Mouse (Mus musculus): ENCODE measurements at regions not wholly inside any gene's neighbourhood (a gene's known extent, or its start where the extent isn't known, plus 50 kb on each side); places are given as distances from the start of the nearest gene placed in this dataset.

- Histone ChIP-seq H3K27me3 (ENCODE audit: control insufficient read depth, insufficient read depth, insufficient read length) (no peaks in the 10 kb centered on the region), H3K4me3 (ENCODE audit: insufficient read depth, poor library complexity, severe bottlenecking) (no peak overlapping the region), H3K79me2 (ENCODE audit: control insufficient read depth, insufficient read depth) (no peaks in the 10 kb centered on the region), H3ac (ENCODE audit: control insufficient read depth, insufficient read length, low read depth) (no peak overlapping the region), H3K79me3 (ENCODE audit: low read depth) (no peaks in the 10 kb centered on the region), H3K36me3 (ENCODE audit: control insufficient read depth, insufficient read depth) (no peaks in the 10 kb centered on the region)
- TF ChIP-seq CEBPB (IDR thresholded peaks at IDR 0.05; ENCODE audit: low read depth) (no peak), FOSL1 (IDR thresholded peaks at IDR 0.05; ENCODE audit: insufficient read depth, low read length, poor library complexity, severe bottlenecking) (no peak), MYOD1 (IDR thresholded peaks at IDR 0.05; ENCODE audit: control insufficient read depth, insufficient read length, low read depth) (no peak)
Measured at GRCm38 (mm10) chr8:12127801-12128490, 150.7 kb upstream of the A230072I06Rik start.

- TF ChIP-seq FOSL1 (IDR thresholded peaks at IDR 0.05; ENCODE audit: insufficient read depth, low read length, poor library complexity, severe bottlenecking) (no peak), CTCF (IDR thresholded peaks at IDR 0.05; ENCODE audit: control insufficient read depth, insufficient read depth, insufficient read length) (no peak), MYOD1 (IDR thresholded peaks at IDR 0.05; ENCODE audit: control insufficient read depth, insufficient read length, low read depth) (no peak), MAX (IDR thresholded peaks at IDR 0.05) (no peak), MYOG (IDR thresholded peaks at IDR 0.05; ENCODE audit: control insufficient read depth, extremely low read depth, insufficient read length) (no peak), CEBPB (IDR thresholded peaks at IDR 0.05; ENCODE audit: low read depth) (no peak), USF1 (IDR thresholded peaks at IDR 0.05; ENCODE audit: low read depth) (no peak)
- no peaks in the 10 kb centered on the region for H3K36me3 ChIP-seq (ENCODE audit: control insufficient read depth, insufficient read depth)
- H3K79me2 ChIP-seq (ENCODE audit: control insufficient read depth, insufficient read depth): no peaks in the 10 kb centered on the region
- no peak overlapping the region for H3ac ChIP-seq (ENCODE audit: control insufficient read depth, insufficient read length, low read depth)
- no peaks in the 10 kb centered on the region for H3K27me3 ChIP-seq (ENCODE audit: control insufficient read depth, insufficient read depth, insufficient read length)
- H3K79me3 ChIP-seq (ENCODE audit: low read depth): no peaks in the 10 kb centered on the region
- no peak overlapping the region for H3K4me3 ChIP-seq (ENCODE audit: insufficient read depth, poor library complexity, severe bottlenecking)
Measured at GRCm38 (mm10) chr8:12130591-12130990, 148.0 kb upstream of the A230072I06Rik start.

- no peaks in the 10 kb centered on the region for H3K36me3 ChIP-seq (ENCODE audit: control insufficient read depth, insufficient read depth)
- no peaks in the 10 kb centered on the region for H3K79me3 ChIP-seq (ENCODE audit: low read depth)
- TF ChIP-seq USF1 (IDR thresholded peaks at IDR 0.05; ENCODE audit: low read depth) (no peak), FOSL1 (IDR thresholded peaks at IDR 0.05; ENCODE audit: insufficient read depth, low read length, poor library complexity, severe bottlenecking) (no peak), MYOD1 (IDR thresholded peaks at IDR 0.05; ENCODE audit: control insufficient read depth, insufficient read length, low read depth) (no peak), CTCF (IDR thresholded peaks at IDR 0.05; ENCODE audit: control insufficient read depth, insufficient read depth, insufficient read length) (no peak), MYOG (IDR thresholded peaks at IDR 0.05; ENCODE audit: control insufficient read depth, extremely low read depth, insufficient read length) (no peak), MAX (IDR thresholded peaks at IDR 0.05) (no peak), CEBPB (IDR thresholded peaks at IDR 0.05; ENCODE audit: low read depth) (no peak)
- H3K79me2 ChIP-seq (ENCODE audit: control insufficient read depth, insufficient read depth): no peaks in the 10 kb centered on the region
- H3ac ChIP-seq (ENCODE audit: control insufficient read depth, insufficient read length, low read depth): no peak overlapping the region
- peaks cover 4% of the 10 kb centered on the region for H3K27me3 ChIP-seq (ENCODE audit: control insufficient read depth, insufficient read depth, insufficient read length)
- no peak overlapping the region for H3K4me3 ChIP-seq (ENCODE audit: insufficient read depth, poor library complexity, severe bottlenecking)
Measured at GRCm38 (mm10) chr8:12134200-12134599, 144.4 kb upstream of the A230072I06Rik start.

GRCm38 (mm10) chr8:12135392-12136177 lies 143.0 kb upstream of the A230072I06Rik start:
- TF ChIP-seq USF1 (IDR thresholded peaks at IDR 0.05; ENCODE audit: low read depth): no peak
- TF ChIP-seq MYOG (IDR thresholded peaks at IDR 0.05; ENCODE audit: control insufficient read depth, extremely low read depth, insufficient read length): no peak
- TF ChIP-seq CTCF (IDR thresholded peaks at IDR 0.05; ENCODE audit: control insufficient read depth, insufficient read depth, insufficient read length): no peak
- no peak for TF ChIP-seq MYOD1 (IDR thresholded peaks at IDR 0.05; ENCODE audit: control insufficient read depth, insufficient read length, low read depth)
- no peak for TF ChIP-seq FOSL1 (IDR thresholded peaks at IDR 0.05; ENCODE audit: insufficient read depth, low read length, poor library complexity, severe bottlenecking)
- no peak for TF ChIP-seq MAX (IDR thresholded peaks at IDR 0.05)
- no peak for TF ChIP-seq CEBPB (IDR thresholded peaks at IDR 0.05; ENCODE audit: low read depth)
- no peak overlapping the region for H3K4me3 ChIP-seq (ENCODE audit: insufficient read depth, poor library complexity, severe bottlenecking)
- H3K79me2 ChIP-seq (ENCODE audit: control insufficient read depth, insufficient read depth): no peaks in the 10 kb centered on the region
- no peak overlapping the region for H3ac ChIP-seq (ENCODE audit: control insufficient read depth, insufficient read length, low read depth)
- H3K36me3 ChIP-seq (ENCODE audit: control insufficient read depth, insufficient read depth): no peaks in the 10 kb centered on the region
- H3K27me3 ChIP-seq (ENCODE audit: control insufficient read depth, insufficient read depth, insufficient read length): peaks cover 6% of the 10 kb centered on the region
- H3K79me3 ChIP-seq (ENCODE audit: low read depth): no peaks in the 10 kb centered on the region

- TF ChIP-seq CTCF (IDR thresholded peaks at IDR 0.05; ENCODE audit: control insufficient read depth, insufficient read depth, insufficient read length) (no peak), USF1 (IDR thresholded peaks at IDR 0.05; ENCODE audit: low read depth) (no peak), FOSL1 (IDR thresholded peaks at IDR 0.05; ENCODE audit: insufficient read depth, low read length, poor library complexity, severe bottlenecking) (no peak), CEBPB (IDR thresholded peaks at IDR 0.05; ENCODE audit: low read depth) (no peak), MYOG (IDR thresholded peaks at IDR 0.05; ENCODE audit: control insufficient read depth, extremely low read depth, insufficient read length) (no peak)
- H3K4me3 ChIP-seq (ENCODE audit: insufficient read depth, poor library complexity, severe bottlenecking): no peak overlapping the region
- peaks cover 8% of the 10 kb centered on the region for H3K27me3 ChIP-seq (ENCODE audit: control insufficient read depth, insufficient read depth, insufficient read length)
Measured at GRCm38 (mm10) chr8:12136178-12136455, 142.5 kb upstream of the A230072I06Rik start.

More at GRCm38 (mm10) chr8:12136178-12136455, 142.5 kb upstream of the A230072I06Rik start:
- H3K36me3 ChIP-seq (ENCODE audit: control insufficient read depth, insufficient read depth): no peaks in the 10 kb centered on the region
- H3K79me2 ChIP-seq (ENCODE audit: control insufficient read depth, insufficient read depth): no peaks in the 10 kb centered on the region
- H3ac ChIP-seq (ENCODE audit: control insufficient read depth, insufficient read length, low read depth): no peak overlapping the region
- no peaks in the 10 kb centered on the region for H3K79me3 ChIP-seq (ENCODE audit: low read depth)
